11 mouse cellular contexts compared by ENCODE assay signal in genomic region chr8:90123101-90123500, GRCm38 (mm10).
"Had no signal": no experiment of that assay in that cellular context is flagged by ENCODE, and none has a peak within 500 bp of the region (broad histone marks: within the 10 kb centered on the region; RNA-seq: fewer than 3 reads in every experiment).

No protein-coding gene starts in this region.

- DNase-seq: kidney, adult 9 months; kidney, postnatal 14 days; kidney, postnatal 4 days; liver, embryonic 13.5 days; lung, adult 2 months; lung, postnatal 14 days; lung, postnatal 4 days; midbrain, embryonic 14.5 days; right cerebral cortex, postnatal 25 days; spleen, adult 18-20 months; thymus, postnatal 25 days had no signal
